ENCODE assay signal across 16 mouse cellular contexts in the genomic region with DNA sequence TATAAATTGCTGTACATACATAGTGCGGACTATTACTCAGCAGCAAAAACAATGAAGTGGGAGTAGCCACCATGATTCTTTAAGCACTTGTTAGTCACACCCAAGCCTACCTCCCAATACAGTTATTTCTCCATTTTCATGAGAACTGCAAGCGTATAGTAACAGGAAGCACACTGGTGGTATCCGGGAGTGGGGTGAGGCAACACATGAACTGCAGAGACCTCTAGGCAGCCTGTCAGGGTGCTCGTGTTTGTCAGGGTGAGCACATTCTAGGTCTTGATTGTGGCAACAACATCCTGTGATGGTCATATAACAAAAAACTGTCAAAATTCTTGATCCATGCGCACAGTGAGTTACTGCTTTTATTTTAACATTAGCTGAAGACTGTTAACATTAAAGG.
DNase-seq lines count a peak whose midpoint lies in the region; ATAC-seq and TF ChIP-seq lines count a peak whose summit lies in the region.
"Had no signal": no experiment of that assay in that cellular context is flagged by ENCODE, and none has a peak within 500 bp of the region (broad histone marks: within the 10 kb centered on the region; RNA-seq: fewer than 3 reads in every experiment).

No protein-coding gene starts in this region.

- H3K9me3 ChIP-seq in liver, embryonic 11.5 days (ENCODE audit: control insufficient read depth, low read length) = no peaks in the 10 kb centered on the region
- H3K9me3 ChIP-seq: neural tube, embryonic 15.5 days; stomach, embryonic 15.5 days had no signal

- WGBS in liver, adult 2 months = 87% methylated on average over 5 of the region's 5 CpGs
- 78% methylated on average over 5 of the region's 5 CpGs for WGBS in liver, embryonic 11.5 days
- 80% methylated on average over 5 of the region's 5 CpGs for WGBS in heart, adult 2 months

- TF ChIP-seq EP300 in heart, adult 2 months (IDR thresholded peaks at IDR 0.05; ENCODE audit: insufficient read depth, low read depth, low read length) = no peak

- ATAC-seq in liver, embryonic 11.5 days (replicated peaks; ENCODE audit: low FRiP score) = no peak
- ATAC-seq in common myeloid progenitor, adult 5-6 weeks (replicated peaks; ENCODE audit: low read depth, poor library complexity, severe bottlenecking) = peak; percentile 99

- no peak overlapping the region for H3K4me3 ChIP-seq in liver, adult 2 months (ENCODE audit: insufficient read depth, low read depth, low read length)
- no peak overlapping the region for H3K4me3 ChIP-seq in liver, embryonic 11.5 days (ENCODE audit: low read depth, low read length)
- no peak overlapping the region for H3K4me3 ChIP-seq in heart, adult 2 months
- H3K4me3 ChIP-seq: neural tube, embryonic 15.5 days; stomach, embryonic 15.5 days had no signal

- no peaks in the 10 kb centered on the region for H3K79me2 ChIP-seq in liver, adult 2 months (ENCODE audit: control insufficient read depth, insufficient read depth, low read length)
- no peaks in the 10 kb centered on the region for H3K79me2 ChIP-seq in heart, adult 2 months (replicated peaks; ENCODE audit: control insufficient read depth, insufficient read depth, low read length)

- no peak for TF ChIP-seq CTCF in liver, adult 2 months (IDR thresholded peaks at IDR 0.05; ENCODE audit: low read depth, low read length)
- TF ChIP-seq CTCF in heart, adult 2 months (IDR thresholded peaks at IDR 0.05) = no peak

- H3K4me2 ChIP-seq in liver, embryonic 11.5 days = no peak overlapping the region
- H3K4me2 ChIP-seq: neural tube, embryonic 15.5 days; stomach, embryonic 15.5 days had no signal

- peak; percentile 43 for DNase-seq in liver, adult 2 months (ENCODE audit: extremely low read depth, low read depth, low spot score)
- DNase-seq in liver, embryonic 11.5 days (ENCODE audit: low spot score) = no peak
- peak; percentile 43 to 46 for DNase-seq in lung, postnatal 4 days
- DNase-seq in thymus, postnatal 14 days = peak; percentile 33
- DNase-seq in left cerebral cortex, adult 8-10 months (ENCODE audit: low spot score in 2 of 2) = no peak
- no peak for DNase-seq in heart, adult 2 months
- DNase-seq in left cerebral cortex, postnatal 25 days (ENCODE audit: low spot score in 2 of 2) = no peak
- DNase-seq: cerebellum, adult 8-10 months; heart, postnatal 14 days; kidney, postnatal 25 days; midbrain, embryonic 14.5 days; right cerebral cortex, postnatal 25 days had no signal

- H3K27me3 ChIP-seq in liver, adult 2 months (ENCODE audit: control insufficient read depth, insufficient read depth, low read length) = no peaks in the 10 kb centered on the region
- H3K27me3 ChIP-seq in liver, embryonic 11.5 days (replicated peaks; ENCODE audit: control insufficient read depth, insufficient read depth, low read length) = no peaks in the 10 kb centered on the region
- no peaks in the 10 kb centered on the region for H3K27me3 ChIP-seq in heart, adult 2 months (ENCODE audit: control insufficient read depth, insufficient read depth, low read length)
- H3K27me3 ChIP-seq: neural tube, embryonic 15.5 days; stomach, embryonic 15.5 days had no signal

- H3K9ac ChIP-seq in liver, adult 2 months (ENCODE audit: low read depth, low read length) = no peak overlapping the region
- H3K9ac ChIP-seq in liver, embryonic 11.5 days (ENCODE audit: low read depth, low read length) = no peak overlapping the region
- no peak overlapping the region for H3K9ac ChIP-seq in heart, adult 2 months (ENCODE audit: low read depth, low read length)
- H3K9ac ChIP-seq: liver, embryonic 14.5 days; neural tube, embryonic 15.5 days; stomach, embryonic 15.5 days had no signal

- intact Hi-C loops in heart, adult 2 months (cut with DNase I) = no loop called here
- intact Hi-C loops in left cerebral cortex, postnatal 25 days (cut with DNase I) = loop anchor here (1.0 to 5.0 kb wide), 5 partner anchors 47 to 209 kb away; a partner anchor contains a TSS

- TF ChIP-seq POLR2A in liver, adult 2 months (IDR thresholded peaks at IDR 0.05; ENCODE audit: extremely low read depth, insufficient read depth, low read length) = no peak
- no peak for TF ChIP-seq POLR2A in heart, adult 2 months (IDR thresholded peaks at IDR 0.05; ENCODE audit: insufficient read depth, low read depth, low read length)

- no peak overlapping the region for H3K27ac ChIP-seq in liver, adult 2 months (replicated peaks; ENCODE audit: insufficient read depth, low read depth, low read length)
- H3K27ac ChIP-seq in liver, embryonic 11.5 days (ENCODE audit: low read depth, low read length) = no peak overlapping the region
- H3K27ac ChIP-seq in heart, adult 2 months = no peak overlapping the region
- H3K27ac ChIP-seq: liver, embryonic 14.5 days; neural tube, embryonic 15.5 days; stomach, embryonic 15.5 days had no signal

- H3K4me1 ChIP-seq in liver, adult 2 months (ENCODE audit: control insufficient read depth, insufficient read depth, low read length) = peaks cover 18% of the 10 kb centered on the region
- no peaks in the 10 kb centered on the region for H3K4me1 ChIP-seq in liver, embryonic 11.5 days (replicated peaks; ENCODE audit: control insufficient read depth, insufficient read depth, low read length)
- no peaks in the 10 kb centered on the region for H3K4me1 ChIP-seq in heart, adult 2 months (ENCODE audit: control insufficient read depth, insufficient read depth, low read length)
- H3K4me1 ChIP-seq: neural tube, embryonic 15.5 days; stomach, embryonic 15.5 days had no signal

- peaks cover 34% of the 10 kb centered on the region for H3K36me3 ChIP-seq in liver, adult 2 months (ENCODE audit: control insufficient read depth, insufficient read depth, low read length)
- H3K36me3 ChIP-seq in liver, embryonic 11.5 days (ENCODE audit: control insufficient read depth, insufficient read depth, low read length) = no peaks in the 10 kb centered on the region
- no peaks in the 10 kb centered on the region; the same call in 1 of the 2 replicates for H3K36me3 ChIP-seq in heart, adult 2 months (ENCODE audit: control insufficient read depth, insufficient read depth, low read length)
- H3K36me3 ChIP-seq: neural tube, embryonic 15.5 days; stomach, embryonic 15.5 days had no signal

Comparison
In these comparisons a context has a peak if more than half of its experiments do, and no peak if none do; other contexts are left out.
1. DNase-seq: peak in liver, adult 2 months (single experiment), lung, postnatal 4 days (2 of 2) and thymus, postnatal 14 days (single experiment); none in liver, embryonic 11.5 days (single experiment), left cerebral cortex, adult 8-10 months (0 of 2), heart, adult 2 months (0 of 2) and left cerebral cortex, postnatal 25 days (0 of 2).